Mouse (Mus musculus): Measurements from ENCODE around the gene Sorl1.

DNA sequence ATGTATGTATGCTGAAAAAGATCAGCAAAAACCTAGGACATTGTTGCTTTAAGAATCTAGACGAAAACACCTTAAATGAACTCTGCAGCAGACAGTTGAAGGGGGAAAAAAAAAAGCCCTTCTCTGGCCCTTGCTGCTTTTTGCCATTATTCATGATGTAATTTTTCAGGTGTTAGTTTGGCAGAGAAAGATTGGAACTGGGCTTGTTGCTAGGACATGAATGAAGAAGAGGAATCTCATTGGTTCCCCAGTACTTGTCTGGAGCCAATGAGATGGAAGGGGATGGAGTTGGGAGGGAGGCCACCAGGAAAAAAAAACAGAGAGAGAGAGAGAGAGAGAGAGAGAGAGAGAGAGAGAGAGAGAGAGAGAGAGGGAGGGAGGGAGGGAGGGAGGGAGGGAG is 187.5 kb downstream of the Sorl1 start:
- TF ChIP-seq CTCF (IDR thresholded peaks at IDR 0.05; ENCODE audit: low read depth, low read length) (no peak), POLR2A (IDR thresholded peaks at IDR 0.05; ENCODE audit: borderline replicate concordance, low read depth, low read length) (no peak)

All from bone marrow macrophage, adult 2 months (primary cell).